Mouse (Mus musculus): Measurements from ENCODE around the gene Pim1. TPM values are rescaled to one million over a fixed set of nuclear protein-coding genes. Genes with fewer than 3 reads are reported as not detected.

Pim1 gene
- polyA plus RNA-seq, 1 experiment from 2014 or later, result 7.6 TPM

DNA sequence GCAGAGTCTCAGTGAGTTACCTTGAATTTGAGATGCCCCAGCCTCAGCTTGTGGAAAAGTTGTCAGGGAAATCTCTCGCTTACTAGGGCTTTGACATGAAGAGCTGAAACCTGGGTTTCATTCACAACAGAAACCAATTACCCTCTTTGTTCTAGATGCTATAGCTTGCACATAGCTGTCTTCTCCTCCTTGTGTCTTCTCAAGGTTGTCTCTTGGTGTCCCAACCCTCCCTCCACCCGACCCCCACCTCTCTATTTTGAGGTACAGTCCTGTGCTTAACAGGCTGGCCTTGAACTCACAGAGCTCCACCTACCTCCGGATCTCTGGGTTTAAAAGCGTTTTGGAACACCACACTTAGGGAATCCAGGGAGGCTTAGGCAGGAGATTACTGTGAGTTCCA is 14.1 kb upstream of the Pim1 start:
- ATAC-seq (ENCODE audit: low read depth), result no peak

DNA sequence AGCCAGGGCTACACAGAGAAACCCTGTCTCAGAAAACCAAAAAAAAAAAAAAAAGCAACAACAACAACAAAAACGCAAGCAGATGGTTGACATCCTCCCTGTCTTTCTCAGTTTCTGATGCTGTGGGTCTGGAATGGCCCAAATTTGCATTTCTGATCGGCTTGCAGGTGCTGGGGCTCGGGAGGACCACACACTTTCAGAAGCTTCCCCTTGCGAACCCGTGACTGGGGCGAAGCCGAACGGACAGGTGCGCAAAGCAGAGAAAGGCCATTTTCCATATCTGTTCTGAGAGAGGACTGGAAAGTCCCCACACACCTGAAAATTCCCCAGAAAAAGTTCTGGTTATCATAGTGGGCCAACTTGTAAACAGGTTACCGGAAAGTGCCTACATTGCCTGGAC is 13.2 kb upstream of the Pim1 start:
- H3K27ac ChIP-seq (ENCODE audit: low read depth, low read length), result no peak overlapping the region
- WGBS, result 91% methylated on average over 10 of the region's 10 CpGs

More for the DNA sequence above, 14.1 kb upstream of the Pim1 start:
- 84% methylated on average over 4 of the region's 4 CpGs for WGBS
- Histone ChIP-seq H3K4me1 (ENCODE audit: control insufficient read depth, insufficient read depth, low read length) (no peaks in the 10 kb centered on the region), H3K27me3 (ENCODE audit: control insufficient read depth, insufficient read depth, low read length) (no peaks in the 10 kb centered on the region), H3K4me3 (ENCODE audit: low read depth, low read length) (no peak overlapping the region), H3K36me3 (ENCODE audit: control insufficient read depth, insufficient read depth, low read length) (no peaks in the 10 kb centered on the region), H3K9me3 (ENCODE audit: control insufficient read depth, low read length) (no peaks in the 10 kb centered on the region), H3K9ac (replicated peaks; ENCODE audit: low read depth, low read length) (no peak overlapping the region), H3K27ac (ENCODE audit: low read depth, low read length) (no peak overlapping the region), H3K4me2 (ENCODE audit: low read depth, low read length) (no peak overlapping the region)

GRCm38 (mm10) chr17:29478271-29478670 is 12.3 kb upstream of the Pim1 start:
- no peak overlapping the region for H3K4me3 ChIP-seq (ENCODE audit: low read depth, low read length)
- 90% methylated on average over 4 of the region's 4 CpGs for WGBS
- H3K4me2 ChIP-seq (ENCODE audit: low read depth, low read length), result no peak overlapping the region
- ATAC-seq (ENCODE audit: low read depth), result no peak
- H3K9me3 ChIP-seq (ENCODE audit: control insufficient read depth, low read length), result no peaks in the 10 kb centered on the region
- H3K4me1 ChIP-seq (ENCODE audit: control insufficient read depth, insufficient read depth, low read length), result no peaks in the 10 kb centered on the region
- H3K27me3 ChIP-seq (ENCODE audit: control insufficient read depth, insufficient read depth, low read length), result no peaks in the 10 kb centered on the region
- no peaks in the 10 kb centered on the region for H3K36me3 ChIP-seq (ENCODE audit: control insufficient read depth, insufficient read depth, low read length)
- no peak overlapping the region for H3K27ac ChIP-seq (ENCODE audit: low read depth, low read length)
- H3K9ac ChIP-seq (replicated peaks; ENCODE audit: low read depth, low read length), result no peak overlapping the region

More for the DNA sequence above, 13.2 kb upstream of the Pim1 start:
- Histone ChIP-seq H3K9me3 (ENCODE audit: control insufficient read depth, low read length) (no peaks in the 10 kb centered on the region), H3K9ac (replicated peaks; ENCODE audit: low read depth, low read length) (no peak overlapping the region), H3K4me1 (ENCODE audit: control insufficient read depth, insufficient read depth, low read length) (no peaks in the 10 kb centered on the region), H3K4me3 (ENCODE audit: low read depth, low read length) (no peak overlapping the region), H3K27me3 (ENCODE audit: control insufficient read depth, insufficient read depth, low read length) (no peaks in the 10 kb centered on the region), H3K36me3 (ENCODE audit: control insufficient read depth, insufficient read depth, low read length) (no peaks in the 10 kb centered on the region), H3K4me2 (ENCODE audit: low read depth, low read length) (no peak overlapping the region)
- no peak for ATAC-seq (ENCODE audit: low read depth)

DNA sequence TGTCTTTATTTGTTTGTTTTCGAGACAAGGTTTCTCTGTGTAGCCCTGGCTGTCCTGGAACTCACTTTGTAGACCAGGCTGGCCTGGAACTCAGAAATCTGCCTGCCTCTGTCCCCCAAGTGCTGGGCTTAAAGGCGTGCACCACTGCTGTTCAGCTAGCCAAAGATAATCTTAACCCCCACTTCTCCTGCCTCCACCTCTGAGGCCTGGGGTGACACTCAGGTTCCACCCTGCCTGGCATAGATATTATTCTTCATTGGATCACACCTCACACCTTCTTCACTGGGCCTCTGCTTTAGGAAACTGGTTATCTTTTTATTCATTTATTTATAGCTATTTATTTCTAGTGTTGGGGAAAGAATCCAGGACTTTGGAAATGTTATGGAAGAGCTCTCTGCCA is 10.3 kb upstream of the Pim1 start:
- no peaks in the 10 kb centered on the region for H3K4me1 ChIP-seq (ENCODE audit: control insufficient read depth, insufficient read depth, low read length)
- no peaks in the 10 kb centered on the region for H3K36me3 ChIP-seq (ENCODE audit: control insufficient read depth, insufficient read depth, low read length)
- H3K4me2 ChIP-seq (ENCODE audit: low read depth, low read length), result no peak overlapping the region
- WGBS, result 98% methylated on average over 2 of the region's 2 CpGs
- no peaks in the 10 kb centered on the region for H3K9me3 ChIP-seq (ENCODE audit: control insufficient read depth, low read length)
- no peak overlapping the region for H3K27ac ChIP-seq (ENCODE audit: low read depth, low read length)
- no peaks in the 10 kb centered on the region for H3K27me3 ChIP-seq (ENCODE audit: control insufficient read depth, insufficient read depth, low read length)
- H3K9ac ChIP-seq (replicated peaks; ENCODE audit: low read depth, low read length), result no peak overlapping the region
- H3K4me3 ChIP-seq (ENCODE audit: low read depth, low read length), result no peak overlapping the region
- no peak for ATAC-seq (ENCODE audit: low read depth)

GRCm38 (mm10) chr17:29482632-29483031 is 7.9 kb upstream of the Pim1 start:
- ATAC-seq (ENCODE audit: low read depth), result no peak
- H3K4me3 ChIP-seq (ENCODE audit: low read depth, low read length), result no peak overlapping the region
- 91% methylated on average over 7 of the region's 7 CpGs for WGBS
- no peak overlapping the region for H3K9ac ChIP-seq (replicated peaks; ENCODE audit: low read depth, low read length)
- no peak overlapping the region for H3K4me2 ChIP-seq (ENCODE audit: low read depth, low read length)
- no peaks in the 10 kb centered on the region for H3K9me3 ChIP-seq (ENCODE audit: control insufficient read depth, low read length)
- H3K27ac ChIP-seq (ENCODE audit: low read depth, low read length), result no peak overlapping the region
- H3K4me1 ChIP-seq (ENCODE audit: control insufficient read depth, insufficient read depth, low read length), result no peaks in the 10 kb centered on the region
- H3K36me3 ChIP-seq (ENCODE audit: control insufficient read depth, insufficient read depth, low read length), result no peaks in the 10 kb centered on the region
- no peaks in the 10 kb centered on the region for H3K27me3 ChIP-seq (ENCODE audit: control insufficient read depth, insufficient read depth, low read length)

DNA sequence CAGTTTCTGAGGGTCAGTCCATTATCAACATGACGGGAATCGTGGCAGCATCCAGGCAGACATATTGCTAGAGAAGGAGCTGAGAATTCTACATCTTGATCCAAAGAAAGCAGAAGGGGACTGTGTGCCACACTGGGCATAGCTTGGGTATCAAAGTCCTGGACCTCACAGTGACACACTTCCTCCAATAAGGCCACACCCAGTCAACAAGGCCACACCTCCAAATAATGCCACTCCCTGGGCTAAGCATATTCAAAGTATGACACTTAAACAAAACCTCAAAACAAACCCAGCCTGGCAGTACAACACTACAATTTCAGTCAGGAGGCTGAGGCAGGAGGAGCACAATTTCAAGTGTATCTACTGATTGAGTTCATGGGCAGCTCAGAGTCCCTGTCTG is 7.3 kb upstream of the Pim1 start:
- no peak for ATAC-seq (ENCODE audit: low read depth)
- no peak overlapping the region for H3K9ac ChIP-seq (replicated peaks; ENCODE audit: low read depth, low read length)
- no peaks in the 10 kb centered on the region for H3K9me3 ChIP-seq (ENCODE audit: control insufficient read depth, low read length)
- H3K27me3 ChIP-seq (ENCODE audit: control insufficient read depth, insufficient read depth, low read length), result no peaks in the 10 kb centered on the region
- H3K4me2 ChIP-seq (ENCODE audit: low read depth, low read length), result no peak overlapping the region
- H3K4me1 ChIP-seq (ENCODE audit: control insufficient read depth, insufficient read depth, low read length), result no peaks in the 10 kb centered on the region
- no peak overlapping the region for H3K27ac ChIP-seq (ENCODE audit: low read depth, low read length)
- 96% methylated on average over 2 of the region's 2 CpGs for WGBS
- no peaks in the 10 kb centered on the region for H3K36me3 ChIP-seq (ENCODE audit: control insufficient read depth, insufficient read depth, low read length)
- no peak overlapping the region for H3K4me3 ChIP-seq (ENCODE audit: low read depth, low read length)

DNA sequence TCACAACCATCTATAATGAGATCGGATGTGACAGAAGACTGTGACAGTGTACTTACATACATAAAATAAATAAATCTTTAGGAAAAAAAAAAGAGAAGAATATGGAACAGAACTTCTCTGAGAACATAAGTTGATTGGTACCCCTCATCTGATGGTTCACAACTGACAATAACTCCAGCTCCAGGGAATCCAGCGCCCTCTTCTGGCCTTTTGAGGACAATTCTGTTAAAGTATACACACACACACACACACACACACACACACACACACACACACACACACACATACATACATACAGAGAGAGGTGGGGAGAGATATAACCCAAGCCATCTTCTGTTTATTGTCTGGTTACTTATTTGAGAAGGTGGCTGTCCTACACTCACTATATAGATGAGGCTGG is 6.1 kb upstream of the Pim1 start:
- peaks cover 5% of the 10 kb centered on the region for H3K4me1 ChIP-seq (ENCODE audit: control insufficient read depth, insufficient read depth, low read length)
- no peak for ATAC-seq (ENCODE audit: low read depth)
- no peaks in the 10 kb centered on the region for H3K9me3 ChIP-seq (ENCODE audit: control insufficient read depth, low read length)
- H3K9ac ChIP-seq (replicated peaks; ENCODE audit: low read depth, low read length), result no peak overlapping the region
- no peak overlapping the region for H3K4me3 ChIP-seq (ENCODE audit: low read depth, low read length)
- no peak overlapping the region for H3K4me2 ChIP-seq (ENCODE audit: low read depth, low read length)
- WGBS, result 96% methylated on average over 2 of the region's 2 CpGs
- no peaks in the 10 kb centered on the region for H3K27me3 ChIP-seq (ENCODE audit: control insufficient read depth, insufficient read depth, low read length)
- no peaks in the 10 kb centered on the region for H3K36me3 ChIP-seq (ENCODE audit: control insufficient read depth, insufficient read depth, low read length)
- H3K27ac ChIP-seq (ENCODE audit: low read depth, low read length), result no peak overlapping the region

DNA sequence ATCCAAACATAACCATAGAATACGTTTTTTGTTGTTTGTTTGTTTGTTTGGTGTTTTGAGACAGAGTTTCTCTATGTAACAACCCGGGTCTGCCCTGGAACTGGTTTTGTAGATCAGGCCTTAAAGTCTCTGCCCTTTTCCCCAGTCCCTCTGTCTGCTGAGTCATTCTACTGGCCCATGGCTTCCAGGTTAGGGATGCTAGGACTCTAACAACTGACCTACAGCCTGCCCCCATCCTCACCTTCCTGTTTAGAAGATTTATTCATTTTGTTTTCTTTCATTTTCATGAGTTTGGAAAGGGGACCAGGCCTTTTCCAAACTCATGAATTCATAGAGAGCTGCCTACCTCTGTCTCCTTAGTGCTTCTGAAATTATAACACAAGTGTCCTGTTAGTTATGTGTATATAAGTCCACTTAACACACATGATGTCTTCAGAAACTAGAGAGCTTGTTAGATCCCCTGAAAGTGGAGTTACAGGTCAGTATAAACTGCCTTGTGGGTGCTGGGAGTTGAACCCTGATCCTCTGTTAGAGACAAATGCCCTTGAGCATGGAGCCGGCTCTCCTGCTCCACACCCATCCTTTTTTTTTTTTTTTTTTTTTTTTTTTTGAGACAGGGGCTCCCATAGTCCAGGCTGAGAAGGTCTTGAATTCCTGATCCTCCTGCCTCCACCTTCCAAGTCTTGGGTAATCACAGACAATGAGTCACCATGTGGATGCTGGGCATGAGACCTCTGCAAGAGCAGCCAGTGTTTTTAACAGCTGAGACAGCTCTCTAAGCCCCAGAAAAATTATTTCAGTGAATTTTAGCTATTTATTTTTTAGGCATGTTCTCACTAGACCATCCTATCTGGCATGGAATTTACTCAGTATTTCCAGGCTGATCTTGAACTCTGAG is 5.0 kb upstream of the Pim1 start:
- no peak overlapping the region for H3K4me2 ChIP-seq (ENCODE audit: low read depth, low read length)
- WGBS, result 89% methylated on average over 3 of the region's 3 CpGs
- H3K9ac ChIP-seq (replicated peaks; ENCODE audit: low read depth, low read length), result no peak overlapping the region
- H3K4me1 ChIP-seq (ENCODE audit: control insufficient read depth, insufficient read depth, low read length), result peaks cover 5% of the 10 kb centered on the region
- no peak overlapping the region for H3K4me3 ChIP-seq (ENCODE audit: low read depth, low read length)
- no peaks in the 10 kb centered on the region for H3K36me3 ChIP-seq (ENCODE audit: control insufficient read depth, insufficient read depth, low read length)
- no peak for ATAC-seq (ENCODE audit: low read depth)
- H3K9me3 ChIP-seq (ENCODE audit: control insufficient read depth, low read length), result no peaks in the 10 kb centered on the region
- H3K27me3 ChIP-seq (ENCODE audit: control insufficient read depth, insufficient read depth, low read length), result no peaks in the 10 kb centered on the region
- H3K27ac ChIP-seq (ENCODE audit: low read depth, low read length), result no peak overlapping the region

- no peak overlapping the region for H3K9ac ChIP-seq (replicated peaks; ENCODE audit: low read depth, low read length)
- 78% methylated on average over 8 of the region's 8 CpGs for WGBS
- H3K27ac ChIP-seq (ENCODE audit: low read depth, low read length), result no peak overlapping the region
- no peak overlapping the region for H3K4me2 ChIP-seq (ENCODE audit: low read depth, low read length)
- ATAC-seq (ENCODE audit: low read depth), result no peak
- H3K4me3 ChIP-seq (ENCODE audit: low read depth, low read length), result no peak overlapping the region
- H3K4me1 ChIP-seq (ENCODE audit: control insufficient read depth, insufficient read depth, low read length), result peaks cover 11% of the 10 kb centered on the region
- no peaks in the 10 kb centered on the region; the same call in 1 of the 2 replicates for H3K27me3 ChIP-seq (ENCODE audit: control insufficient read depth, insufficient read depth, low read length)
- H3K9me3 ChIP-seq (ENCODE audit: control insufficient read depth, low read length), result no peaks in the 10 kb centered on the region
- no peaks in the 10 kb centered on the region for H3K36me3 ChIP-seq (ENCODE audit: control insufficient read depth, insufficient read depth, low read length)
Observed at GRCm38 (mm10) chr17:29488257-29488977, 2.1 kb upstream of the Pim1 start.
